Mouse (Mus musculus): Measurements from ENCODE around the gene Ykt6. TPM values are rescaled to one million over a fixed set of nuclear protein-coding genes. Genes with fewer than 3 reads are reported as not detected.
"Not testable (repeated sequence)": the region's sequence is repeated elsewhere in the genome, so short reads cannot be mapped to it uniquely, and the experiment has no call there.

Gene Ykt6
- polyA plus RNA-seq, 1 experiment from 2014 or later, result 19.3 TPM

DNA sequence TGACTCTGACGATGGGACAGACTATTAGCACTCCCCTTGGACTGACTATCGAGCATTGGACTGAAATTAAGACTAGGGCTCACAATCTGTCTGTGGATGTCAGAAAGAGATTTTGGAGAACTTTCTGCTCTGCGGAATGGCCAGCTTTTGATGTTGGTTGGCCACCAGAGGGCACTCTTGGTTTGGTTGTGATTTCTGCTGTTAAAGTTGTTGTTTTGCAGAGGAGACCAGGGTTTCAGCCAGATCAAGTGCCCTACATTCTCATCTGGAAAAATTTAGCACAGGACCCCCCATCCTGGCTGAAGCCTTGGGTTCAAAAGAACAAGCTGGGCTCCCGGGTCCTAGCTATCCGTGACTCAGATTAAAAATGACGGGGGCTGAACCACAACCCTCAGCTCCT, 23.5 kb upstream of the Ykt6 start:
- not testable (repeated sequence) for H3K9ac ChIP-seq (ENCODE audit: low read depth, low read length); H3K4me3 ChIP-seq (ENCODE audit: low read depth, low read length); ATAC-seq (replicated peaks; ENCODE audit: insufficient number of reproducible peaks, low FRiP score, low TSS enrichment); H3K4me2 ChIP-seq; H3K9me3 ChIP-seq (replicated peaks; ENCODE audit: control insufficient read depth, low read length); H3K36me3 ChIP-seq (ENCODE audit: control insufficient read depth, insufficient read depth, low read length); H3K27ac ChIP-seq (ENCODE audit: low read depth, low read length); H3K27me3 ChIP-seq (ENCODE audit: control insufficient read depth, insufficient read depth, low read length); H3K4me1 ChIP-seq (ENCODE audit: control insufficient read depth, insufficient read depth, low read length)
- 90% methylated on average over 6 of the region's 6 CpGs for WGBS (ENCODE audit: insufficient replicate concordance)

DNA sequence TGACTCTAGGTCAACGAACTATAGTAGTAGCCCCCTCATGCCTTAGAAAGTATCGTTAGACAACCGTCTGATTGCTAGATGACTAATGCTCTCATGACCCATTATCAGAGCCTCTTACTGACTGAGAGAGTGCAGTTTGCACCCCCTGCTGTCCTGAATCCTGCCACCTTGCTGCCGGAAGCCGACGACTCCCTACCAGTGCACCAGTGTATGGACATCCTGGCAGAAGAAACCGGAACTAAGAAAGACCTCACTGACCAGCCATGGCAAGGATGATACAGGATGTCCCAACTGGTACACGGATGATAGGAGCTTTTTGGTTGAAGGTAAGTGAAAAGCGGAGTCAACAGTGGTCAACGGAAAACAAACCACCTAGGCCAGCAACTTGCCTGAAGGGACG, 21.0 kb upstream of the Ykt6 start:
- not testable (repeated sequence) for H3K4me2 ChIP-seq; H3K9me3 ChIP-seq (replicated peaks; ENCODE audit: control insufficient read depth, low read length); H3K9ac ChIP-seq (ENCODE audit: low read depth, low read length); H3K27me3 ChIP-seq (ENCODE audit: control insufficient read depth, insufficient read depth, low read length); H3K27ac ChIP-seq (ENCODE audit: low read depth, low read length); H3K4me1 ChIP-seq (ENCODE audit: control insufficient read depth, insufficient read depth, low read length); H3K4me3 ChIP-seq (ENCODE audit: low read depth, low read length); ATAC-seq (replicated peaks; ENCODE audit: insufficient number of reproducible peaks, low FRiP score, low TSS enrichment); H3K36me3 ChIP-seq (ENCODE audit: control insufficient read depth, insufficient read depth, low read length)
- 88% methylated on average over 11 of the region's 11 CpGs for WGBS (ENCODE audit: insufficient replicate concordance)

DNA sequence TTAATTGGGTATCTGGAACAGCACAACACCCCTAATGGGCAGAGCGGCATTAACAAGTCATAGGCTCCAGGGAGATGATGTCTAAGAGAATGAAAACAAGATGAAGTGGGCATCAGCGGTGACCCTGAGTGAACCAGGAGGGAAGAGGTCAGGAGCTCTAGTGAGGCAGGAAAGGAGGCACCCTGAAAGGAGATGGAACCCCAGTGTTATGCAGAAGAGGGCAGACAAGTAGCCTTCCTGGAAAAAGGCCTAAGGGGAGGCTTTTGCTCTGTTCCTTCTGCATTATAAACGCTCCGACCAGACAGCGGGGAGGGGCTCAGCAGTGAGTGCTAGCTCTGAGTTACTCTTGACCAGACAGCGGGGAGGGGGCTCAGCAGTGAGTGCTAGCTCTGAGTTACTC, 12.5 kb upstream of the Ykt6 start:
- Histone ChIP-seq H3K4me1 (ENCODE audit: control insufficient read depth, insufficient read depth, low read length) (no peaks in the 10 kb centered on the region; the same call in 1 of the 2 replicates), H3K27ac (ENCODE audit: low read depth, low read length) (no peak overlapping the region), H3K4me2 (no peak overlapping the region), H3K9me3 (replicated peaks; ENCODE audit: control insufficient read depth, low read length) (no peaks in the 10 kb centered on the region), H3K36me3 (ENCODE audit: control insufficient read depth, insufficient read depth, low read length) (no peaks in the 10 kb centered on the region), H3K4me3 (ENCODE audit: low read depth, low read length) (no peak overlapping the region), H3K9ac (ENCODE audit: low read depth, low read length) (no peak overlapping the region), H3K27me3 (ENCODE audit: control insufficient read depth, insufficient read depth, low read length) (no peaks in the 10 kb centered on the region)
- no peak for ATAC-seq (replicated peaks; ENCODE audit: insufficient number of reproducible peaks, low FRiP score, low TSS enrichment)
- WGBS (ENCODE audit: insufficient replicate concordance), result 70% methylated on average over 6 of the region's 6 CpGs

DNA sequence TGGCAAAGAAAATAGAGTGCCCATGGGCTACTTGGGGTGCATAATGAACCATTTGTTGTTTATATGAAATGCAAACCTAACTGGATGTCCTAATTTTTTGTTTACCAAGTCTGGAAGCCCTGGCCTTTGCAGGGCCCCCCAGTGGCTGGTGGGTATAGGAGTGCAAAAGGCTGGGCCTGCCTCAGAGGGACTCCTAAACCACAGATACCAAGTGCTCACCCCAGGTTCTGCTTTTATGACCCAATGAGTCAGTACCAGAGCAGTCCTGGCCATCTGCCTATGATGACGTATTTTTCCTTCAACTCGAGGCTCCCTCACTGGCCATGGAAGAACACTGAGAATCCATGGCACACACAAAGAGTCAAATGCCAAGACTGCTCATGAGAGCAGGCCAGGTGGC, 10.4 kb upstream of the Ykt6 start:
- H3K4me1 ChIP-seq (ENCODE audit: control insufficient read depth, insufficient read depth, low read length), result peaks cover 6% of the 10 kb centered on the region; the same call in 1 of the 2 replicates
- 64% methylated on average over 2 of the region's 2 CpGs for WGBS (ENCODE audit: insufficient replicate concordance)
- H3K9me3 ChIP-seq (replicated peaks; ENCODE audit: control insufficient read depth, low read length), result no peaks in the 10 kb centered on the region
- H3K9ac ChIP-seq (ENCODE audit: low read depth, low read length), result no peak overlapping the region
- no peak for ATAC-seq (replicated peaks; ENCODE audit: insufficient number of reproducible peaks, low FRiP score, low TSS enrichment)
- no peak overlapping the region for H3K27ac ChIP-seq (ENCODE audit: low read depth, low read length)
- no peak overlapping the region for H3K4me2 ChIP-seq
- H3K4me3 ChIP-seq (ENCODE audit: low read depth, low read length), result no peak overlapping the region
- H3K36me3 ChIP-seq (ENCODE audit: control insufficient read depth, insufficient read depth, low read length), result no peaks in the 10 kb centered on the region
- no peaks in the 10 kb centered on the region for H3K27me3 ChIP-seq (ENCODE audit: control insufficient read depth, insufficient read depth, low read length)

DNA sequence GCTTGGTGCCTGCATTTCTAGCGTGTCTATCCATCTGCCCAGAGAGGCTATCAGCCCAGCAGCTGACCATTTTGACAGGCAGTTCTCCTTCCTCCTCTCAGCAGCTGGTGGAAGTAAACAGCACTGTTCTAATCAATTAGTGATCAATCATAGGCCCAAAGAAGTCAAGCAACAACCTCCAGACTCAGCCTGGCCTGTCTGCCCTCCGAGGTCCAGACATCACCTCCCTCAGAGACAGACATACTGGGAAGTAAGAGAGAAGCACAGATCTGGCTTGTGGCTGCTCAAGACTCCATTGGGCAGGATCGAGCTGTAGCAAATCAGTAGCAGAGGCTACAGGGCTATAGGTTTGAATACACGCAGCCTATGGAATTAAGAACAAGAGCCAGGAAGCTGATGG, 7.7 kb upstream of the Ykt6 start:
- Histone ChIP-seq H3K4me2 (no peak overlapping the region), H3K9me3 (replicated peaks; ENCODE audit: control insufficient read depth, low read length) (no peaks in the 10 kb centered on the region), H3K4me3 (ENCODE audit: low read depth, low read length) (no peak overlapping the region), H3K27me3 (ENCODE audit: control insufficient read depth, insufficient read depth, low read length) (no peaks in the 10 kb centered on the region), H3K36me3 (ENCODE audit: control insufficient read depth, insufficient read depth, low read length) (no peaks in the 10 kb centered on the region), H3K4me1 (ENCODE audit: control insufficient read depth, insufficient read depth, low read length) (peaks cover 13% of the 10 kb centered on the region), H3K27ac (ENCODE audit: low read depth, low read length) (no peak overlapping the region), H3K9ac (ENCODE audit: low read depth, low read length) (no peak overlapping the region)
- WGBS (ENCODE audit: insufficient replicate concordance), result 47% methylated on average over 4 of the region's 4 CpGs
- ATAC-seq (replicated peaks; ENCODE audit: insufficient number of reproducible peaks, low FRiP score, low TSS enrichment), result no peak

DNA sequence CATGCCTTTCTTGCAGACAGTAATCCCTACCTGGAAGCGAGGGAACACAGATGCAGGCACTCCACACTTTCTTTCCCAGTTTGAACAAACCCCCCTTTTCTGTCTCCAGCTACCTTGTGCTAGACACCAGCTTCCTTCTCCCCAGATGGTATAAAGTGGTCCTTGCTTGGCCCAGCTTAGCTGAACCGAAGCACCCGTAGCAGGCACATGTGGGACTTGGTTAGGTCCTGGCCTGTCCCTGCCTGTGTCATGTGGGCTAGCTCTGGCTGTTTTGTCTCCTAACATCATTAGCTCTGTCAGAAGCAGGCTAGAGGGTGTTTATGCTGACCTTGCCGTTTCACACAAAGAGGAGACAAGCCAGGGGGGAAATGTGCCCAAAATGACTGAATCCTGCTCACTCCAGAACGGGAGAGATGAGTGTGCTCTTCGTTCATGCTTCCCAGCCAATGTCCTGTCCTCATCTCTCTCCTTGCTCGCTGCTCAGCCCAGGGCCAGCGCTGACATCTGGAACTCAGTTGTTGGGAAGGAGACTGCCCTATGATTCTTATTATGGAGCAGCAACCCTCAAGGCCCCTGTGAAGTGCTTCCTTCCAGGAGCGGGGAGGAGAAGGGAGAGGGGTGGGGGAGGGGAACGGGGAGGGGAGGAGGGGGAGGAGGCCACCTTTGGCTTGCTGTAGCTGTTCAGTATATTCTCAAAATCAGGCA, 6.8 kb upstream of the Ykt6 start:
- H3K36me3 ChIP-seq (ENCODE audit: control insufficient read depth, insufficient read depth, low read length), result no peaks in the 10 kb centered on the region
- no peak overlapping the region for H3K4me2 ChIP-seq
- no peaks in the 10 kb centered on the region for H3K9me3 ChIP-seq (replicated peaks; ENCODE audit: control insufficient read depth, low read length)
- H3K4me1 ChIP-seq (ENCODE audit: control insufficient read depth, insufficient read depth, low read length), result peaks cover 14% of the 10 kb centered on the region
- no peak overlapping the region for H3K9ac ChIP-seq (ENCODE audit: low read depth, low read length)
- no peaks in the 10 kb centered on the region for H3K27me3 ChIP-seq (ENCODE audit: control insufficient read depth, insufficient read depth, low read length)
- no peak for ATAC-seq (replicated peaks; ENCODE audit: insufficient number of reproducible peaks, low FRiP score, low TSS enrichment)
- H3K4me3 ChIP-seq (ENCODE audit: low read depth, low read length), result no peak overlapping the region
- WGBS (ENCODE audit: insufficient replicate concordance), result 53% methylated on average over 10 of the region's 10 CpGs
- H3K27ac ChIP-seq (ENCODE audit: low read depth, low read length), result no peak overlapping the region

DNA sequence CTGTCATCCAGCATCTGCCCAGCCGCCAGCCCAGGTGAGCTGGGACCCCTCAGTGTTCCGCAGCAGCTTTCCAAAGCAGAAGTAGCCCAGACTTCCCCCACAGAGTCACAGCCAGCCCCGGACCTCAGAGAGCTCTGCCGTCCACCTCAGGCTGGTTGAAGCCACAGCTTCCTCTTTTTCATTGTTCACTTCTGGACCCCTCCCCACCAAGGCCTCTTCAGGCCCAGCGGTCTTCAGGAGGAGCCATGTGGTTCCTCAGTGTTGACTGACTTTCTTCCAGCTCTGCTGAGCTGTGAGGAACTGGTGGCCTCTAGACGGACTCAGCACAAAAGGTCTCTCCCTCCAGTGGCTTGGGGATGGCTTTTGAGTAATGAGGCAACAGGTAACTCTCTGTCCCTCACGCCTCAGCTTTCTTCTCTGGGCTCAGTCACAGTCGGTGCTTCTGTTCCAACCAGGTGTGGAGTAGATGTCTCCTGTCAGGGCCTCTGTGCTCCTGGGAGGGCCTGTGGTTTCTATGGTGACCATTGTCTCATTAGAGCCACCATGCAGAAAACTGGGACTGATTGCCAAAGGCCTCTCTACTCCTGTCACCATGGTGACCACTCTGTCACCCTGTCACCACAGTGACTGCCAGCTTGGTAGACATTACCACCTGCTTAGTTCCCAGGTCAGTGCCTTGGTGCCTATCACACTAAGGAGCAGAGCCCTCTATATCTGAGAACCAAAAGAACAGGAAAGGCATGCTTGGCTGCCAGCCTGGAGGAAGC, 5.7 kb upstream of the Ykt6 start, which contains the start of gene Gck:
Gck (minus strand) TSS at position 496 of the 767 bp plus-strand sequence.
- Histone ChIP-seq H3K27me3 (ENCODE audit: control insufficient read depth, insufficient read depth, low read length) (no peaks in the 10 kb centered on the region), H3K9ac (ENCODE audit: low read depth, low read length) (0 out of 2 replicates have a peak within 1 kb of the TSS, but pooled peaks have one; percentile 35), H3K4me2 (no peak within 1 kb of the TSS), H3K9me3 (replicated peaks; ENCODE audit: control insufficient read depth, low read length) (no peaks in the 10 kb centered on the region), H3K36me3 (ENCODE audit: control insufficient read depth, insufficient read depth, low read length) (no peaks in the 10 kb centered on the region), H3K4me1 (ENCODE audit: control insufficient read depth, insufficient read depth, low read length) (peaks cover 18% of the 10 kb centered on the region), H3K27ac (ENCODE audit: low read depth, low read length) (no peak within 1 kb of the TSS), H3K4me3 (ENCODE audit: low read depth, low read length) (no peak within 1 kb of the TSS)
- 58% methylated on average over 8 of the region's 8 CpGs for WGBS (ENCODE audit: insufficient replicate concordance)
- ATAC-seq (replicated peaks; ENCODE audit: insufficient number of reproducible peaks, low FRiP score, low TSS enrichment), result no peak; the same call in 1 of the 2 replicates

DNA sequence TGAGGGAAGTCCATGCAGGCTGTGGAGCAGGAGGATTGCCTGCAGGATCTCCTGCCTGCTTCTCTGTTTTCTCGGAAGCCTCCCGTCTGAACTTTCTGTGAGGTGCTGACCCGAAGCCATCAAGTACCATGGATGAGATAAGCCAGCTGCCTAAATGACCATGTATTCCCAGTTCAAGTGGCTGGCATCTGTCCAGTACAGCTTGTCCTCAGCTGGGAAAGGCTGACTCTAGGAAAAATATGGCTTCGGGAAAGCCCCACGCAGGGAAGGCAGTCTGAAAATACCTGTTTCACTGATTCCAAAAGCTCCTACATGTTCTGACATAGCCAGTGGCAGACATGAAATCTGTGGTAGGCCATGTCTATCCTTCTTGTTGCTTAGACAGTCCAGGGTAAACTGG, 3.0 kb upstream of the Ykt6 start:
- H3K9me3 ChIP-seq (replicated peaks; ENCODE audit: control insufficient read depth, low read length), result no peaks in the 10 kb centered on the region
- no peaks in the 10 kb centered on the region for H3K27me3 ChIP-seq (ENCODE audit: control insufficient read depth, insufficient read depth, low read length)
- no peak for ATAC-seq (replicated peaks; ENCODE audit: insufficient number of reproducible peaks, low FRiP score, low TSS enrichment)
- 22% methylated on average over 5 of the region's 5 CpGs for WGBS (ENCODE audit: insufficient replicate concordance)
- no peak overlapping the region for H3K4me2 ChIP-seq
- 0 out of 2 replicates have a peak overlapping the region, but pooled peaks have one; percentile 10 for H3K9ac ChIP-seq (ENCODE audit: low read depth, low read length)
- peaks cover 27% of the 10 kb centered on the region for H3K4me1 ChIP-seq (ENCODE audit: control insufficient read depth, insufficient read depth, low read length)
- H3K27ac ChIP-seq (ENCODE audit: low read depth, low read length), result peak overlapping the region; percentile 7; the same call in 1 of the 2 replicates
- H3K36me3 ChIP-seq (ENCODE audit: control insufficient read depth, insufficient read depth, low read length), result no peaks in the 10 kb centered on the region; the same call in 1 of the 2 replicates
- H3K4me3 ChIP-seq (ENCODE audit: low read depth, low read length), result no peak overlapping the region
